Mouse (Mus musculus): ENCODE measurements around the gene Plxnc1.

The Plxnc1 gene

DNA sequence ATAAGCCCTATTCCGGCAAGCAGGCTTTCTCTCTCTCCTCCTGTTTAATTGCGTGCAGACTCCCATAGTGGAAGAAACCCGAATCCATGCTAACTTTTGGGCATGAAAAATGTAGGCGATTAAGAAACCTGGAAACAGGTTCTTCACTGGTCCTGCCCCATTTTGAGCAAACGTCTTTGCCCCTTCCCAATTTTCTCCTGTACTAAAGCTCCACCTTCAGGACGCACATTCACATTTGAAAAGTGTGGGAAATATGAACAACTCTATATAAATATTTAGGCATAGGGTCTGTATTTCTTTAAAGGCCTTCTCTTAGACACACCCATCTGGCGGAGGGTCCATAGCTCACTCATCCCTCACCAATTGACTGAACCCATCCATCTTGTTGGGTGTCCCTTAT, 2.8 kb upstream of the Plxnc1 start:
- no peak for DNase-seq

DNA sequence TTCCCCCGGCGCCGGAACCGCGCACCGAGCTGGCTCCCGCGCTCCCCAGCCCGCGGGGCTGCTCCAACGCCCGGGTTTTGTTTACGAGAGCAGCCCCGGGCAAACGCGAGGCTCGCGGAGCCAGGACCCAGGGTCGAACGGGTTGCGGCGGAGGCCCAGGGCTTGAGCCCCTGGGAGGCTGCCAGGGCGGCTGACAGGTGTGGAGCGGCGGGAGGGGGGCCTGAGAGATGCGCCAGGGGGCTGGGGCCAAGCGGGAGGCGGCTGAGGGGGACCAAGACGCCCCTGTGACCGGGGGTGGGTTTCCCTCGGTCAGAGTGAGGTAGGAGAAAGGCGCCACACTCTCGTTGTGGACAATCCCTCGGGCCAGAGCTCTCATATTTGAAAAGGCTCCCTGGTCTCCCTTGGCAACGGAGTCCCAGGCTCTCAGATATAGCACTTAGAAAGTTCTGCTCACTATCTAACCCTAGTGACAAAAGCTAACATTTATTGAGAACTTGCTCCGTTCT, 624 bp upstream of the Plxnc1 start:
- no peak for DNase-seq

DNA sequence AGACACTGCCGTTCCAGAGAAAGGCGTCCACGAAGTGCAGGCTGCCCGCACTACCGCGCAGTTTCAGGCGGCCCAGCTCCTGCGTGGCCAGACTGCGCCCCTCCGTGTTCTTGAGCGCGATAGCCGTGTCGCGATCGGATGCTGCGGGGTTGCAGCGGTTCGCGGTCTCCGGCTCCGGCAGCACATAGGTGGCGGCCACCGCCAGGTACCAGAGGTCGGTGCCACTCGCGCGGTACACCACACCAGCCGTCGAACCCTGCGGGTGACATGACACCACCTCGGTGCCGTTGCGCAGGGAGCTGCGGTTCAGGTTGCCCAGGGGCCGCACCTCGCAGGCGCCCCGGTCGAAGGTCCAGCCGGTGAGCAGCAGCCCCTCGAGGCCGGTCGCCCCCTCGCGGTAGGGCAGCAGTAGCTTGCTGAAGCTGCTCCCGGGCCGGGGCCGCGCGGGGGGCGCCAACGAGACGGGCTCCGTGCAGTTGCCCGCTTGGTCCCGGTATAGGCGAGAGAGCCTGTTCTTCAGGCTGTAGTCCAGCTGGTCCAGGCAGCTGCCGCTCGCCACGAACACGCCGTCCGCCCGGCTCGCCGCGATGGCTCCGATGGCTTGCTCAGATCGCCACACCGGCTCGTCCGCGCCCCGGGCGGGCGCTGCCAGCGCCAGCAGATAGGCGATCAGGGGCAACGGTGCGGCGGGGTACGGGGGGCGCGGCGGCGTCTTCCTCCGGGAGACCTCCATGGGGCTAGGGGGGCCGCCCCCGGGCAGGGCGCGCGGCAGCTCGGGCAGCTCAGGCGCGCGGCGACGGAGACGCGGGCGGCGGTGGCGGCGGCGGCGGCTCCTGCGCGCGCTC, 567 bp downstream of the Plxnc1 start:
- no peak for DNase-seq

DNA sequence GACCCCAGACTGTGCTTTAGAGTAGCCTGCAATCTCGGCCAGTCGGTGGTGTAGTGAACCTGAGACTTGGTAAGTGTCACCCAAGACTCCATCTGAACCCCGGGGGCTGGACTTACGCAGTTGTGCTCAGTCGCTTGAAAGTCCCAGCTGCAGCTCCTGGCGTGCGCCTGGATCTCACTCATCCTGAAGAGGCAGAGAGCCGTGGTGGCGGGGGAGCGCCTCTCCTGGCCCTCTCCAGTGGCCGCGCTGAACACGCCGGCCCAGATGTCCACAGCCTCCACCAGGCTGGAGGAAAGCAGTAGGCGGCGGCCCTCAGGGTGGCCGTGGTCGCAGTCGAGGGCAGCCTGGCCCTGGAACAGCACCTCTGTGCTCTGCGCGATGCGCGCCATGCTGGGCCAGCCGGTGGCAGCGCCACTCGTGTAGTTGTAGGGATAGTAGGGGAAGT, 1.2 kb downstream of the Plxnc1 start:
- no peak for DNase-seq

DNA sequence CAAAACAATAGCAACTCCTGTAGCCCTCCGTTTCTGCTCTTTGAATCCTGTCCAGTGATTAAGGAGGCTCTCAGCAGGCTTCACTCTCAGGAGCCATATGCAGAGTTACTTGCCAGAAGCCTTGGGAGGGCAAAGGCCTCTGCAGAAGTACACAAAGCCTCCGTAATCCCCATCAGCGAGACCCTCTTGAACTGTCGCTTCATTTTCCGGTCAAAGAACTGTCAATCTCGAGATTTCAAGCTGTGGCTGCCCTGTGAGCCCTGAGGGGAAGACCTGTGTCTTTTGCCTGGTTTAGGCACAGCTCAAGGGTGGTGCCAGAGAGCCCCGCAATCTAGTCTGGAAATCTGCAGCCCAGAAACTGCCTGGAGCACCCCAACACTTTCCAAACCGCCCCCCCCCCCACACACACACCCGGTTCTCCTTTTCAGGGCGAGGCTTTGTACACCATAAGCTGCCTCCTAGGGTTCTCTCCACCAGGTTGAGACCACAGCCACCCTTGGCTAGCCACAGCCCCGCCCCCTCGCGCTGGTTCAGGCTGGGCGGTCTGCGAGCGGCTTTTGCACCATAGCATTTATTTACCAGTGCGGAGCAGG, 2.1 kb downstream of the Plxnc1 start:
- peak in 1 of 2 experiments; percentile 4 for DNase-seq

DNA sequence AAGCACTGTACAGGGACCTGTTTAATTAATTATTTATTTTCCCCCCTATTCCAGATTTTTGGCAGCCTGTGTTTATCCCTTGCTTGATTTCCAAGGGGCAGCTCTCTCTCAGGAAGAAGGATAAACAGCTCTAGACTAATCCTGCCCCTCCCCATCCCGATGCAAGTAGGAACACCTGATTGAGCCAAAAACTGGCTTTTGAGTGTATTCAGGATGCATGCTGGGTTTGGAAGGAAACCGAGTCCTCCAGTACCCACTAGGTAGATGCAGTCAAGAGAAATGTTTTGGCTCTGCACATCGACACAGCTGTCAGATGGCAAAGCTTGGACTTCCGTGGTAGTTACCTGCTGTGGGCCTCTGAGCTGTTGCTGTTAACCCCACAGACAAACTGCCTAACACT, 3.1 kb downstream of the Plxnc1 start:
- DNase-seq = no peak

DNA sequence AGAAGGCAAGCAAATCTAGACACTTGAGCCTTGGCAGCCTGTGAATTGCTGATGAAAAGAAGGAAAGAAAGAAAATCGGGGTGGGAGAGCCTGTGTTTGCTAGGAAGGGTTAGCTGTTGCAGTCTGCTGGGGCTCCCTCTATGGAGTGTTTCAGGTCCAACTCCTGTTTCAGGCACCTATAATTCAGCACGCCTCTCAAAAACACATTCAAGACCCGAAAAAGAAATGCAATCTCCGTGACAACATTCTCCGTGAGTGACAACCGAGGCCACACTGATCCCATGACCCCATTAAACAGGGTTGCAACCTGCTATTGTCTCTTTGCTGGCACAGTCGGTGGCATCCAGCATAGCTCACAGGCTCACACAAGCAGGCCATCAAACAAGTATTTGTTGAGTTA, 3.8 kb downstream of the Plxnc1 start:
- no peak for DNase-seq

DNA sequence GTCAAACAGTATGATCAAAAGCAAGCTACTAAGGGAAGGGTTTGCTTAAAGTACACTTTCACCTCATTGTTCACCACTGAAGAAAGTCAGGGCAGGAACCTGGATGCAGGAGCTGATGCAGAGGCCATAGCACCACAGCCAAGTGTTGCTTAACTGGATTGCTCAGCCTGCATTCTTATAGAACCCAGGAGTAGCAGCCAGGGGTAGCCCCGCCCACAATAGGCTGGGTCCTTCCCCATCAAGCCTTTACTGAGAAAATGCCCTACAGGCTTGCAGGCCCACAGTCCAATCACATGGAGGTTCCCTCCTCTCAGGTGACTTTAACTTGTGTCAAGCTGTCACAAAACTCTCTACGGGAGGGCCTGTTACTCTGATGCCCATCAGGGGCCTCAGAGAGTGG, 4.6 kb downstream of the Plxnc1 start:
- no peak for DNase-seq

DNA sequence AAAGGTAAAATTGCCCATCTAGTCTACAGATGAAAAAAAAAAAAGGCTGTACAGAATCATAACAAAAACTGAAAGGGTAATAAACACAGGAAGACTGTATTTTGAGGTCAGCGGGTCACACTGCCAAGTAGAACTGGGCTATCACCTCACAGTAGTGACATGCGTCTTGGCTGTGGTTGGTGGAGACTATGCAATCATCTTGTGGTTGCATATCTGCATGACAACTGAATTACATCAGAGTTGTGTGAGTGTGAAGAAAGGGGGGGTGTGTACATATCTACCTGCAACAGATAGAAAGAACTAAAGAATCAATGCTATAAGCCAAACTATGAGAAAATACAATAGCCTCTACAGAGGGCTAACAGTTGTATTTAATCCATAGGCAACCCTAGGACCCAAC, 5.7 kb downstream of the Plxnc1 start:
- no peak for DNase-seq

DNA sequence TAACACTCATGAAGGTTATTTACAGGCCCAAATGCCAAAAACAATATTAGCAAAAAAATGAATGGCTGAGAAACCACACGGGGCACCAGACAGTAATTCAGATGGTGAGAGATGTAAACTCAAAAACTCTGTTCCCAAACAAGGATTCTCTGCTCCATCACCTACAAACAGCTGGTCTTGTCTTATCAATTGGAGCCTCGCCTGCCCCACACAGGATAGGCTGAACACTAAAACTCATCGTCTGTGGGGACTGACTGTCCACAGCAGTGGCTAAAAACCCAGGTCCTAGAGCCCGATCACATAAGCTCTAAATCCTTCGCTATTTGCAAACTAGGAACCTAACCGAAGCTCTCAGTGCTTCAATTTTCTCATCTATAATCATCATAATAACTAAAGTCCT, 6.3 kb downstream of the Plxnc1 start:
- no peak for DNase-seq

DNA sequence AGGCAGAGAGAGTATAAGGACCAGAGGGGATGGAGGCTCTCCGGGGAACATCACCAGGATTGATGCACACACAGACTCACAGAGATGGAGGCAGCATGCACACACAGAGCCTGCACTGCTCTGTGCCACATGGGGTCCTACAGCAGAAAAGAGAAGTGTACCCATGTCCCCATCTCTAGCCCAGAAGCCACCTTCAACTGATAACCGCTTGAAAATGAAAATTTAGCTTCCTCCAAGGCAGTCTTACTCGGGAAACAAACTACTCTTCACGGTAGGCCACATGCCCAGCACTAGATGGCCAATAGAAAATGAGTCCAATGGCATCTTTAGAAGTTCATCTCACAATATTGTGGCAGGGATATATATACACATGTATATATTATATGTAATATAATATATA, 9.4 kb downstream of the Plxnc1 start:
- no peak for DNase-seq

DNA sequence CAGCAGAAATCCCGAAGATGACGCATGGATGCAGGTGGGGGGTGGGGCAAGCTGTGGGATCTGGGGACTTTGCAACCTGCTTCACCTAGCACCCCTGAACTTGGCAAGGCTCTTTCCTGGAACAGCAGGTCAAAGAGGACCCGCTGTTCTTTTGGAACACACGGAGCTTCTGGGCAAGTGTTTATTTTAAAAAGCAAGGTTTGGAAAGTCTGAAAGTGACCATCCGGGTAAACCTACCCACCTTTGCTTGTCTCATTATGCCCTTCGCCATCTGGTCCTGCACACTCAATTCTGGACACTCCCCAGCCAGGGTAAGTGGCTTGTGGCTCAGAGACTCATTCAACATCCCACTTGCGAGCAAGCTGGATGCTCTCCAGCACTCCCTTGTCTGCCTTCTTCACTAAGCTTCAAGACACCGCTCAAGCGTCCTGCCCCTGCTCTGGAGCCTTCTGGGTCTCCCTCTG, 10.5 kb downstream of the Plxnc1 start:
- no peak for DNase-seq

DNA sequence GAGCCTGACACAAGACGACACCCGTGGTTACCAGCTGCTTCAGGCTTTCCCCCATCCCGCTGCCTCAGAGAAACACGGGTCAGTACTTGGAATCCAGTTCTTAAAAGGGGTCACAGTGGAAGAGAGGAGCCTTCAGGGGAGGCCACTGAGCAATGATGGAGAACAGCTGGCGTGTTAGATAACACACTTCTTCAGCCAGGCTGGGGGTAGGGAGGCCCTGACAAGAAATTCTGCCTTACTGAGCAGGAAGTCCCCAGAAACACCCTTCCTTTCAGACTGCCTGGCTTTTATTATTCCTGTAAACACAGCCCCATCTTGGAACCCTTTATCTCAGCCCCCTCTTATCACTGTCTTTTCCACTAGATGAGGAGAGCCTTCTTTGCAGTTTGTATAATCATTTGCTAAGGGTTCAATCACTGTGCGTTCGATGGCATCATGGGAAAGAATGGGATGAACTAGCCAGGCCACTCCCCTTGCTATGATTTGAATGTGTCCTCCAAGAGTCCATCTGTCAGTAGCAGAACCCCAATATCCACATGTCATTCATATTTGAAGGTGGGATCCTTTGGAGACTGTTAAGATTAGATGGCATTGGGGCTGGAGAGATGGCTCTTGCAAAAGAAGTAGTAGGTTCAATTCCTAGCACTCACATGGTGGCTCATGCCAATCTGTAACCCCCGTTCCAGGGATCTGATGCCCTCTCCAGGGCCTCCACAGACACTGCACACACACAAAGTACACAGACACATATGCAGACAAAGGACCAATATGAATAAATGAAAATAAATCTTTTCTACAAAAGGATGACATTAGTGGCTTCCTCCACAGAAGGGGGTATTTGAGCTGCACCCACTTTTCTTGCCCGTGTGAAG, 12.4 kb downstream of the Plxnc1 start:
- DNase-seq = peak; percentile 30 to 38

DNA sequence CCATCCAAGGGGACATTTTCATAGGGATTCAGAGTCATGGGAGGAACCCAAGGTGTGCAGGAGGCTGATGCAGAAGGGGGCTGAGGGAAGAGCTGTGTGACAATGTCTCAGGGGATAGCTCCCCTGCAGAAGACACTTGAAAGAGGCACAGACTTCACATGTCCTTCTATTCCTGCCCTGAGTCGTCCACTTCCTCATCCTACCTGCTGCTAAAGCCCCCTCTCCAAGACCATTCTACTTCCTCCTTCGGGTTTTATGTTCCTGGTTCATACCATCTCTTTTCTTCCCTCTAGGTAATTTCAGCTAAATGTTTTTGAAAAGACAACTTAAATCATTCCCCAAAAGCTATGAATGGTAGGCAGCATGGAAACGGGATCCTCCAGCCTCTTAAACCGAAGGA, 16.5 kb downstream of the Plxnc1 start:
- no peak for DNase-seq

DNA sequence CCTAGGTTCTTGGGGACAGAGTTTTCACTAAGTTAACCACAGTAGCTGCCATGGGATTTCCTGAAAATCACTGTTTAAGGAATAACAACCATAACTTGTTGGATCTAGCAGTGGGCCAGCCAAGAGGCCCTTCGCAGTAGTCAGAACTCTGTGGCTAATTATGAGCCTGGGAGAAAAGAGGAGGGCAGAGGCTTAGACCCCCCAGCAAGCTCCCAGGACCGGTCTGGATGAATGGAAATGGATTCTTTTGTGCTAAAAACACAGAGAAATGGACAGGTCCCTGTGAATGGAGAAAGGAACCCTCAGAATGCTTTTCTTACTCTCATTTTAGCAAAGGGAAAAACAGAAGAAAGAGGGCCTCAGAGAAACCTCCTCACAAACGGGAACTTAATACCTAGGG, 18.3 kb downstream of the Plxnc1 start:
- DNase-seq = no peak

DNA sequence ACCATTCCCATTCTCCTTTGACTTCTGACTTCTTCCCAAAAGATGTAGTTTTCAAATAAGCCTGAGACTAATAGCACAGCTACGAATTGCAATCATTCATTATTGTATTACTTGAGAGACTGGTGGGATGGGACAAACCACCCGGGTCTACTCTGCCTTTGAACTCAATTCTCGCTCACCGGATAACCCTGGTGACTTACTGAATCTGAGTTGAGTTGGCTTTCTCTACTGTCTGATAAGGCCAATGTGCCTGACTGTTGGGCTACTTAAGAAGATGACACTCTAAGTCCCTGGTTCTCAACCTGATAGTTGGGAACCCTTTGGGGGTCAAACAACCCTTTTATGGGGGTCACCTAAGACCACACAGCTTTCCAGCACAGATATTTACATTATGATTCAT, 19.8 kb downstream of the Plxnc1 start:
- DNase-seq = no peak

DNA sequence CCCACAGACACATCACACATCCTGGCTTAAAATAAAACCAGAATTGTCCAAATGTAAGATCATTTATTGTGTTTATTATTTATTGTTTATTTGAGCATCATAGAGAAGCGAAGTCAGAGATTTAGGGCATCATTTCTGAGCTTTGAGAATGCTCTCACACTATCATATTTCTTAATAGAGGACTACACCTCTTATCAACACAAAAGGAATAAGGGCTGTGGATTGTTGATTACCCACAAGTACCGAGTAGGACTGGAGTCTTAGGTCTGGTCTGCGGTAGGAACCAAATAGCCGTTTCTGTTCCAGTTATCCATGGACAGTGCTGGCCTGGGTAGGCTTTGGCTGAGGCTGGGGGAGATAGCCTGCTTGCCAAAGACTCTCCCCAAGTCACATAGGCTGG, 20.2 kb downstream of the Plxnc1 start:
- no peak for DNase-seq

DNA sequence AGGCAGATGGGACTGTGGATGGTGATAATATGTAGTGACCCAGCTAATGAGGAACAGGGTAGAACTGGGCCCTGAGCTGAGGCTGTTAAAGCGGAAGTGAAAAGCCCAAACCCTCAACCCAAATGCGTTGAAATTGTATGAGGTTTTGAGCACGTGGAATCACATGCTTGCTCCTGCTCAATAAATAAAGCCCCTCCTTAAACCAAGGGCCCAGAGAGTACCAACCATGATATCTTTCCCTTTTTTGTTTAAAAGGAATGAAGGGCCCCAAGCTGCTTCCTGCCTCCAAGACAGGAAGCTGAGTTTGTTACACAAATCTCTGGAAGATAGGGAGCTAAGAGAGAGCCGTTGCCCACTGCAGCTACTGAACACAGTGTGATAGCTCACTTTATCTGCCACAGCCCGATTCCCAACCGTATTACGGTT, 21.3 kb downstream of the Plxnc1 start:
- no peak for DNase-seq

DNA sequence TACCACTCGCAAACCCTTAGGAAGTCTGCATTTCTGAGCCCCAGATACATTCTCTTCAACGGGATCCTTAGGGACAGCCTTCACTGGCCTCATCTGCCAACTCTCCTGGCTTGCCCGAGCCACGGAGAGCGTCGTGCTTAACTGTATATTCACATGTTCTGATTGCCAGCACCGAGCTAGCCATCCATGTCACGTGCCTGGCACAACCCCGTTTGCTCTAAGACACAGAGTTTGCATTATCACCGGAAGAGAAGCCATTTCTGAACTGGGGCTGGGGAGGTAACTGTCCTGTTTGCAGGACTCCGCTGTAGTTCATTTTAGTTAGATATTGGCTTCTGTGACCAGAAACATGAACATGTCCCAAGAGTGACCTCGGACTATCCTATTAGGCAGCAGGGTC, 21.8 kb downstream of the Plxnc1 start:
- no peak for DNase-seq

DNA sequence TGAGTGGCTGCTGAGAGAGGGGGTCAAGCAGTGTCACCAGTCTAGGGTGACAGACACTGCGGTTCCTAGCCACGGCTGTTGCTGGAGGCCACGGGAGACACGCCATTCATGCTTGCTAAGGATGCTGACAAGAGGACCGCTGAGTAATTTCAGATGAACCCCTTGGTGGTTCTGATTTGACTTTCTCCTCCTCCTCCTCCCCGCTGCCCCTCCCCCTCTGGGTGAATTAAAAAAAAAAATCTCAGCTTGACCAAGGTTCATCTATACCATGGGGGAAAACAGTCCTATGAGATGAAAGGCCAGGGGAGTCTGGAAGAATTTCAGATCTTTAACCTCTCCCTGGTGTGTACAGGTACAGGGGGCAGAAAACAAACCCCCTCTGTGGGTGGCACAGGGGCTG, 22.9 kb downstream of the Plxnc1 start:
- DNase-seq = no peak

DNA sequence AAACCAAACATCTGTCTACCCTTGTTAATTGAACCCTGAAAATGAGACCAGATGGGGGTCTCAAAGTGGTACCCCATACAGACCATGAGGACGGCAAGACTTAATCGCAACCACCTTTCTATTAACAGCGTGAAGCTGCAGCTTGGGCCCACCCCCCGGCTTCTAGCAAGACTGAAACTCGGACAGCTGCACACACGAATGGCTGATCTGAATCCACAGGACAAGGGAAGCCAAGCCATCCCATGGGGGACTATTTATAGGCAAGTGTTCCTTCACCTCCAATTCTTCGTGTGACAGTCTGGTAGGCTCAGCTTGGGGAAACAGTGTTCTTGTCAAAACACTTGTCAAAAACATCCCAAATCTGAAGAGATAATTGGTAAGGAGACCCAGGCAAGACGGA, 24.1 kb downstream of the Plxnc1 start:
- DNase-seq = no peak

DNA sequence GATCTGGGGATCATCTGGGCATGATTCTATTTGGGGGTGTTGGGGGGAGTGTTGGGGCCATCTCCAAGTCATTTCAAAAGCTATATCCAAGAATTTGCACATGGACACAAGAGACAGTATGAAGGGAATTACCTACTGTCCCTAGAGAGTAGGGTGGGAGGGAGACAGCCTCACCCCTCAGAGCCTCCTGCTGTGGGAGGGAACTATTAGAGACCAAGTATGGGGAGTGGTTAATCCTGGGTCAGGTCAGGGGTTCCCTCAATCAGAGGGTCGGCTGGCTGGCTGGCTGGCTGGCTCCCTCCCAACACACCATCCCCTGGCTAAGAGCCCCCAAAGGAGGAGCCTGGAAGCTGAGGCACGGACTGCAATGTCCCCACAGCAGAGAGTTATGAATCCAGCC, 24.7 kb downstream of the Plxnc1 start:
- DNase-seq = no peak

DNA sequence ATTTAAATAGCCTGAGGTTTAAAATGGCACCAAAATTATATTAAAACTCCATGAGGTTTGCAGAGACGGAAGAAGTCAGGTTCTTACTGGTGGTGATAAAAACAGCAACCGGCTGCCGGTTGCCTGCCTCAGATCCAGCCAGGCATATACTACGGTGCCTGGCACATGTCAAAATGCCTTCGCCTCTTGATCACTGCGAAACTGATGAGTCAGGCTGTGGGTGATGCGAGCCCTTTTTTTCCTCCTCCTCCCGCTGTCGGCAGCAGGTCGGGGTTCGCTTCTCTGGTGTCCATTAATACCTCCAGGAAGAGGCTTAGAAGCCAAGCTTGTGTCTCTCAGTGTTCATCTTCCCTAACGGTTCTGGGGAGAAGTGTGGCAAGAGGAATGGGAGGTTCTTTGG, 25.1 kb downstream of the Plxnc1 start:
- peak; percentile 6 to 25 for DNase-seq

Data from kidney, adult 8-10 months (tissue).